Mouse (Mus musculus) cerebral cortex, adult 2 months (tissue): Measurements from ENCODE around the gene Ube2v1.

Experiments used
- WGBS: fragments of 180-500 bp; shearing (Covaris S2); methylation state at CpG from one replicate; pipeline ENCODE4 v1.1.7; 2018; 5-methylcytosine and 5-hydroxymethylcytosine counted together

Gene Ube2v1

GRCm38 (mm10) chr2:167654911-167655600 is 23.2 kb upstream of the Ube2v1 start:
- WGBS: 84% methylated on average over 10 of the region's 10 CpGs

- 71% methylated on average over 7 of the region's 7 CpGs for WGBS
These were observed 20.8 kb upstream of the Ube2v1 start for GRCm38 (mm10) chr2:167652694-167653093.

GRCm38 (mm10) chr2:167651622-167652021 is 19.7 kb upstream of the Ube2v1 start:
- 61% methylated on average over 9 of the region's 9 CpGs for WGBS

GRCm38 (mm10) chr2:167649290-167650032 is 17.6 kb upstream of the Ube2v1 start:
- WGBS: 75% methylated on average over 12 of the region's 12 CpGs

- 91% methylated on average over 4 of the region's 4 CpGs for WGBS
These were observed 14.5 kb upstream of the Ube2v1 start for GRCm38 (mm10) chr2:167646411-167646810.

GRCm38 (mm10) chr2:167643356-167644052 is 11.6 kb upstream of the Ube2v1 start:
- 89% methylated on average over 13 of the region's 13 CpGs for WGBS

GRCm38 (mm10) chr2:167642164-167642563 is 10.3 kb upstream of the Ube2v1 start:
- WGBS: 93% methylated on average over 6 of the region's 6 CpGs

- WGBS: 52% methylated on average over 8 of the region's 8 CpGs
These were observed 9.4 kb upstream of the Ube2v1 start for GRCm38 (mm10) chr2:167641337-167641736.

- WGBS: 77% methylated on average over 3 of the region's 3 CpGs
These were observed 8.4 kb upstream of the Ube2v1 start for GRCm38 (mm10) chr2:167640279-167640678.

GRCm38 (mm10) chr2:167634865-167635512 is 3.1 kb upstream of the Ube2v1 start:
- WGBS: 68% methylated on average over 7 of the region's 7 CpGs

- under 1% methylated on average over 15 of the region's 15 CpGs for WGBS
These were observed 2.5 kb upstream of the Ube2v1 start for GRCm38 (mm10) chr2:167634338-167634770.

- WGBS: 87% methylated on average over 6 of the region's 6 CpGs
These were observed 1.6 kb upstream of the Ube2v1 start for GRCm38 (mm10) chr2:167633537-167633872.

- WGBS: 73% methylated on average over 12 of the region's 12 CpGs
These were observed 1.0 kb upstream of the Ube2v1 start for GRCm38 (mm10) chr2:167632731-167633536.

- WGBS: under 1% methylated on average over 31 of the region's 31 CpGs
These were observed 709 bp downstream of the Ube2v1 start for GRCm38 (mm10) chr2:167631181-167631590.

GRCm38 (mm10) chr2:167630421-167630820 is 1.5 kb downstream of the Ube2v1 start:
- WGBS: 57% methylated on average over 5 of the region's 5 CpGs

GRCm38 (mm10) chr2:167629665-167630209 is 2.2 kb downstream of the Ube2v1 start:
- 68% methylated on average over 11 of the region's 11 CpGs for WGBS

- 13% methylated on average over 4 of the region's 4 CpGs for WGBS
These were observed 3.0 kb downstream of the Ube2v1 start for GRCm38 (mm10) chr2:167628872-167629271.

- WGBS: 79% methylated on average over 7 of the region's 7 CpGs
These were observed 4.9 kb downstream of the Ube2v1 start for GRCm38 (mm10) chr2:167627019-167627418.

GRCm38 (mm10) chr2:167625670-167626069 is 6.2 kb downstream of the Ube2v1 start:
- WGBS: 49% methylated on average over 2 of the region's 2 CpGs

GRCm38 (mm10) chr2:167624368-167625075 is 7.4 kb downstream of the Ube2v1 start:
- WGBS: 67% methylated on average over 5 of the region's 6 CpGs
